Mouse (Mus musculus) liver, embryonic 14.5 days (tissue): ENCODE measurements at regions not wholly inside any gene's neighbourhood (a gene's known extent, or its start where the extent isn't known, plus 50 kb on each side); places are given as distances from the start of the nearest gene placed in this dataset.

ENCODE experiments used
- ATAC-seq: fragments of 200-750 bp; cut with Nextera tagmentation; 2 replicates; pipeline ENCODE4 v1.8.0; 2017; ENCODE audit warnings: moderate number of reproducible peaks, mild to moderate bottlenecking, moderate library complexity; ENCODE audit not compliant: insufficient read depth
- DNase-seq, 3 experiments: peaks; one replicate each; pipeline ENCODE4 v3.0.0-alpha.2; 2012 to 2013; ENCODE audit warnings: low read depth in 3 of 3, low spot score in 3 of 3
- H3K27ac ChIP-seq: fragments of 300-500 bp; sonication (generic); 2 replicates; pipeline ENCODE4 v1.5.1; 2014; ENCODE audit warnings: moderate library complexity, mild to moderate bottlenecking, control low read depth, inconsistent platforms
- H3K27me3 ChIP-seq: fragments of 300-500 bp; sonication (generic); 2 replicates; pipeline ENCODE4 v1.6.1; 2014; ENCODE audit warnings: mild to moderate bottlenecking, low read length, moderate library complexity; ENCODE audit not compliant: control insufficient read depth, insufficient read depth
- H3K36me3 ChIP-seq: fragments of 300-500 bp; sonication (generic); replicated peaks from 2 replicates; pipeline ENCODE4 v1.6.1; 2014; ENCODE audit warnings: low read depth; ENCODE audit not compliant: control insufficient read depth, insufficient read depth
- H3K4me1 ChIP-seq, 2 experiments: fragments of 200-500 bp in 1 of 2; fragments of 300-500 bp in 1 of 2; sonication (generic) in 1 of 2; replicated peaks; 2 replicates each; pipeline ENCODE4 v1.6.1; 2012 to 2014; ENCODE audit warnings: antibody characterized with exemption in 1 of 2, inconsistent platforms in 1 of 2, low read length in 1 of 2; ENCODE audit not compliant: control insufficient read depth in 2 of 2, insufficient read depth in 2 of 2
- H3K4me2 ChIP-seq: fragments of 300-500 bp; sonication (generic); 2 replicates; pipeline ENCODE4 v1.6.1; 2014; ENCODE audit warnings: low read depth, mild to moderate bottlenecking, control low read depth, moderate library complexity
- H3K4me3 ChIP-seq, 2 experiments: fragments of 200-500 bp in 1 of 2; fragments of 300-500 bp in 1 of 2; sonication (generic) in 1 of 2; 2 replicates each; pipeline ENCODE4 v1.5.1; 2012 to 2014; ENCODE audit warnings: low read depth in 2 of 2, low read length in 2 of 2, mild to moderate bottlenecking in 2 of 2, control low read depth in 1 of 2, inconsistent platforms in 1 of 2, moderate library complexity in 1 of 2; ENCODE audit not compliant: insufficient read depth in 1 of 2
- H3K9ac ChIP-seq: fragments of 300-500 bp; sonication (generic); replicated peaks from 2 replicates; pipeline ENCODE4 v1.6.1; 2014; ENCODE audit warnings: mild to moderate bottlenecking, control low read depth, moderate library complexity
- H3K9me3 ChIP-seq: fragments of 300-500 bp; sonication (generic); 2 replicates; pipeline ENCODE4 v1.6.1; 2016; ENCODE audit warnings: low read length, mixed read lengths; ENCODE audit not compliant: control insufficient read depth
- CTCF ChIP-seq: IDR thresholded peaks from 2 replicates; pipeline ENCODE4 v1.5.1; 2016; ENCODE audit warnings: antibody characterized with exemption, low read depth, control low read depth
- EP300 ChIP-seq: IDR thresholded peaks from 2 replicates; pipeline ENCODE4 v1.6.1; 2016; ENCODE audit warnings: antibody characterized with exemption, low read depth
- WGBS: fragments of 180-500 bp; shearing (Covaris S2); extraction: QIAGEN DNeasy Blood & Tissue Kit; methylation state at CpG from one replicate; pipeline ENCODE4 v1.1.7; 2014; ENCODE audit not compliant: insufficient replicate concordance; 5-methylcytosine and 5-hydroxymethylcytosine counted together

- H3K4me1 ChIP-seq = no peaks in the 10 kb centered on the region
- no peak overlapping the region for H3K4me3 ChIP-seq
- H3K27me3 ChIP-seq = no peaks in the 10 kb centered on the region
- H3K36me3 ChIP-seq = no peaks in the 10 kb centered on the region
- DNase-seq = no peak
- no peaks in the 10 kb centered on the region for H3K9me3 ChIP-seq
- H3K27ac ChIP-seq = no peak overlapping the region
- no peak for ATAC-seq
- H3K4me2 ChIP-seq = no peak overlapping the region
- WGBS = 68% methylated on average over 13 of the region's 13 CpGs
- H3K9ac ChIP-seq = no peak overlapping the region
- TF ChIP-seq CTCF (no peak), EP300 (no peak)
Measured at GRCm38 (mm10) chr14:25122971-25123535, 335.9 kb upstream of the Zmiz1 start.

- ATAC-seq (no peak), DNase-seq (no peak)
- TF ChIP-seq CTCF (no peak), EP300 (no peak)
- H3K36me3 ChIP-seq = no peaks in the 10 kb centered on the region
- no peak overlapping the region for H3K9ac ChIP-seq
- H3K27me3 ChIP-seq = no peaks in the 10 kb centered on the region
- H3K27ac ChIP-seq = no peak overlapping the region
- H3K9me3 ChIP-seq = no peaks in the 10 kb centered on the region
- H3K4me2 ChIP-seq = no peak overlapping the region
- H3K4me3 ChIP-seq = no peak overlapping the region
- WGBS = 61% methylated on average over 18 of the region's 18 CpGs
- no peaks in the 10 kb centered on the region for H3K4me1 ChIP-seq
Measured at GRCm38 (mm10) chr14:25123541-25124337, 335.2 kb upstream of the Zmiz1 start.

- DNase-seq = no peak
- Histone ChIP-seq H3K36me3 (no peaks in the 10 kb centered on the region), H3K27ac (no peak overlapping the region), H3K9ac (no peak overlapping the region), H3K4me2 (no peak overlapping the region), H3K4me3 (no peak overlapping the region), H3K4me1 (no peaks in the 10 kb centered on the region), H3K9me3 (no peaks in the 10 kb centered on the region), H3K27me3 (no peaks in the 10 kb centered on the region)
- TF ChIP-seq EP300 = no peak
- TF ChIP-seq CTCF = no peak
- ATAC-seq = no peak
- whole genome bisulfite sequencing = 63% methylated on average over 7 of the region's 7 CpGs
Measured at GRCm38 (mm10) chr14:25126544-25126943, 332.4 kb upstream of the Zmiz1 start.

GRCm38 (mm10) chr14:25127544-25128159, 331.3 kb upstream of the Zmiz1 start:
- TF ChIP-seq CTCF (no peak), EP300 (no peak)
- ATAC-seq = no peak
- WGBS = 61% methylated on average over 14 of the region's 14 CpGs

GRCm38 (mm10) chr14:25128160-25128547, 330.8 kb upstream of the Zmiz1 start:
- no peaks in the 10 kb centered on the region for H3K4me1 ChIP-seq
- WGBS = 61% methylated on average over 6 of the region's 6 CpGs
- H3K9ac ChIP-seq = no peak overlapping the region
- no peaks in the 10 kb centered on the region for H3K9me3 ChIP-seq
- H3K36me3 ChIP-seq = no peaks in the 10 kb centered on the region
- H3K27ac ChIP-seq = no peak overlapping the region
- no peak overlapping the region for H3K4me2 ChIP-seq
- H3K27me3 ChIP-seq = no peaks in the 10 kb centered on the region
- TF ChIP-seq EP300 (no peak), CTCF (no peak)
- no peak overlapping the region for H3K4me3 ChIP-seq
- ATAC-seq (no peak), DNase-seq (no peak)

More at GRCm38 (mm10) chr14:25127544-25128159, 331.3 kb upstream of the Zmiz1 start:
- no peaks in the 10 kb centered on the region for H3K9me3 ChIP-seq
- H3K36me3 ChIP-seq = no peaks in the 10 kb centered on the region
- DNase-seq = no peak
- H3K9ac ChIP-seq = no peak overlapping the region
- H3K4me1 ChIP-seq = no peaks in the 10 kb centered on the region
- no peak overlapping the region for H3K4me2 ChIP-seq
- H3K4me3 ChIP-seq = no peak overlapping the region
- H3K27ac ChIP-seq = no peak overlapping the region
- H3K27me3 ChIP-seq = no peaks in the 10 kb centered on the region
